Mouse (Mus musculus) MEL (cell line): ENCODE data around the gene Slc5a7. TPM values are rescaled to one million over a fixed set of nuclear protein-coding genes. Genes with fewer than 3 reads are reported as not detected.

Source experiments
- DNase-seq: peaks from one replicate; pipeline ENCODE4 v3.0.0; 2011; ENCODE audit warnings: low read depth, low spot score
- H3K27ac ChIP-seq: 2 replicates; pipeline ENCODE4 v1.5.1; 2012; ENCODE audit warnings: low read depth, mild to moderate bottlenecking, control low read depth, low read length, moderate library complexity; ENCODE audit not compliant: control insufficient read depth
- H3K27me3 ChIP-seq, 2 experiments: fragments of 150-350 bp in 1 of 2; sonication (generic) in 1 of 2; 2 replicates each; pipeline ENCODE4 v1.6.1; 2012; ENCODE audit warnings: low read length in 2 of 2, mild to moderate bottlenecking in 2 of 2, improper control_type of control experiment in 1 of 2, moderate library complexity in 1 of 2; ENCODE audit not compliant: insufficient read depth in 2 of 2, control insufficient read depth in 1 of 2
- H3K36me3 ChIP-seq, 2 experiments: 2 replicates each; pipeline ENCODE4 v1.6.1; 2012 to 2014; ENCODE audit warnings: low read length in 2 of 2, improper control_type of control experiment in 1 of 2, inconsistent platforms in 1 of 2, mild to moderate bottlenecking in 1 of 2; ENCODE audit not compliant: insufficient read depth in 2 of 2, control insufficient read depth in 1 of 2
- H3K4me1 ChIP-seq, 2 experiments: fragments of 150-350 bp in 1 of 2; sonication (generic) in 1 of 2; 2 replicates each; pipeline ENCODE4 v1.6.1; 2012; ENCODE audit warnings: low read length in 2 of 2, improper control_type of control experiment in 1 of 2, mild to moderate bottlenecking in 1 of 2; ENCODE audit not compliant: insufficient read depth in 2 of 2, control insufficient read depth in 1 of 2
- H3K4me3 ChIP-seq, 2 experiments: fragments of 150-350 bp in 1 of 2; sonication (generic) in 1 of 2; 2 replicates each; pipeline ENCODE4 v1.5.1; 2012; ENCODE audit warnings: low read depth in 2 of 2, low read length in 2 of 2, mild to moderate bottlenecking in 2 of 2, moderate library complexity in 2 of 2, control low read depth in 1 of 2, improper control_type of control experiment in 1 of 2; ENCODE audit not compliant: control insufficient read depth in 1 of 2, insufficient read depth in 1 of 2
- H3K79me2 ChIP-seq: 2 replicates; pipeline ENCODE4 v1.6.1; 2012; ENCODE audit warnings: mild to moderate bottlenecking, low read length, moderate library complexity; ENCODE audit not compliant: control insufficient read depth, poor library complexity, insufficient read depth
- H3K9ac ChIP-seq: 2 replicates; pipeline ENCODE4 v1.6.1; 2012; ENCODE audit warnings: low read depth, mild to moderate bottlenecking, control low read depth, low read length, moderate library complexity; ENCODE audit not compliant: control insufficient read depth, poor library complexity, severe bottlenecking
- H3K9me3 ChIP-seq: fragments of 150-350 bp; sonication (generic); replicated peaks from 2 replicates; pipeline ENCODE4 v1.6.1; 2012; ENCODE audit warnings: mild to moderate bottlenecking, low read length, improper control_type of control experiment, moderate library complexity; ENCODE audit not compliant: insufficient read depth
- CHD1 ChIP-seq: IDR thresholded peaks from 2 replicates; pipeline ENCODE4 v1.6.1; 2012; ENCODE audit warnings: low read depth, mild to moderate bottlenecking, inconsistent platforms, low read length, improper control_type of control experiment
- CTCF ChIP-seq, 3 experiments: IDR thresholded peaks in 2 of 3; conservative IDR thresholded peaks in 1 of 3; 2 replicates each; pipeline ENCODE4 v1.5.1; 2011 to 2012; ENCODE audit warnings: low read length in 3 of 3, low read depth in 2 of 3, mild to moderate bottlenecking in 2 of 3, improper control_type of control experiment in 1 of 3, inconsistent platforms in 1 of 3, mixed read lengths in 1 of 3, moderate library complexity in 1 of 3; ENCODE audit not compliant: control insufficient read depth in 1 of 3, insufficient read depth in 1 of 3, poor library complexity in 1 of 3, severe bottlenecking in 1 of 3
- EP300 ChIP-seq, 2 experiments: IDR thresholded peaks; 2 replicates each; pipeline ENCODE4 v1.6.1; 2011; ENCODE audit warnings: improper control_type of control experiment in 2 of 2, low read length in 2 of 2, low read depth in 1 of 2, mild to moderate bottlenecking in 1 of 2
- HCFC1 ChIP-seq: IDR thresholded peaks from 2 replicates; pipeline ENCODE4 v1.6.1; 2012; ENCODE audit warnings: low read depth, mild to moderate bottlenecking, inconsistent platforms, low read length, improper control_type of control experiment, moderate library complexity
- MAFK ChIP-seq: IDR thresholded peaks from 2 replicates; pipeline ENCODE4 v1.6.1; 2011; ENCODE audit warnings: low read depth, mild to moderate bottlenecking, low read length, improper control_type of control experiment, borderline replicate concordance
- MAZ ChIP-seq: IDR thresholded peaks from 2 replicates; pipeline ENCODE4 v1.6.1; 2012; ENCODE audit warnings: low read depth, mild to moderate bottlenecking, inconsistent platforms, low read length, improper control_type of control experiment
- NELFE ChIP-seq: IDR thresholded peaks from 2 replicates; pipeline ENCODE4 v1.6.1; 2011; ENCODE audit warnings: low read depth, low read length, improper control_type of control experiment
- NRF1 ChIP-seq: IDR thresholded peaks from 2 replicates; pipeline ENCODE4 v1.6.1; 2014; ENCODE audit warnings: low read depth, mild to moderate bottlenecking, inconsistent platforms, low read length, improper control_type of control experiment, moderate library complexity; ENCODE audit not compliant: poor library complexity, insufficient read depth, severe bottlenecking
- POLR2AphosphoS5 ChIP-seq: IDR thresholded peaks from 2 replicates; pipeline ENCODE4 v1.6.1; 2012; ENCODE audit warnings: low read depth, borderline replicate concordance, mild to moderate bottlenecking, inconsistent platforms, low read length, moderate library complexity, mixed read lengths
- RCOR1 ChIP-seq: IDR thresholded peaks from 2 replicates; pipeline ENCODE4 v1.6.1; 2012; ENCODE audit warnings: low read depth, mild to moderate bottlenecking, inconsistent platforms, low read length, improper control_type of control experiment
- TAL1 ChIP-seq: IDR thresholded peaks from 2 replicates; pipeline ENCODE4 v1.6.1; 2012; ENCODE audit warnings: mild to moderate bottlenecking, inconsistent platforms, low read length, moderate library complexity, mixed read lengths
- TCF12 ChIP-seq: IDR thresholded peaks from 2 replicates; pipeline ENCODE4 v1.6.1; 2014; ENCODE audit warnings: low read depth, mild to moderate bottlenecking, inconsistent platforms, low read length, improper control_type of control experiment, moderate library complexity
- USF1 ChIP-seq: IDR thresholded peaks from 2 replicates; pipeline ENCODE4 v1.6.1; 2014; ENCODE audit warnings: low read depth, mild to moderate bottlenecking, inconsistent platforms, low read length, improper control_type of control experiment, moderate library complexity
- USF2 ChIP-seq, 2 experiments: IDR thresholded peaks; 2 replicates each; pipeline ENCODE4 v1.6.1; 2011 to 2012; ENCODE audit warnings: improper control_type of control experiment in 2 of 2, low read length in 2 of 2, borderline replicate concordance in 1 of 2, inconsistent platforms in 1 of 2, low read depth in 1 of 2, mild to moderate bottlenecking in 1 of 2; ENCODE audit not compliant: insufficient read depth in 1 of 2
- ZC3H11A ChIP-seq: IDR thresholded peaks from 2 replicates; pipeline ENCODE4 v1.6.1; 2012; ENCODE audit warnings: low read depth, mild to moderate bottlenecking, inconsistent platforms, low read length, improper control_type of control experiment
- ZNF384 ChIP-seq: IDR thresholded peaks from 2 replicates; pipeline ENCODE4 v1.6.1; 2012; ENCODE audit warnings: low read depth, mild to moderate bottlenecking, inconsistent platforms, low read length, improper control_type of control experiment
- polyA plus RNA-seq, 2 experiments: library from polyadenylated mRNA; stranded (reverse) in 1 of 2; unstranded in 1 of 2; fragments of >175 nt in 1 of 2; fragments of >200 nt in 1 of 2; gene quantifications; 2 replicates each; pipeline versions ENCODE4 v1.2.1 to v1.2.4; 2012; ENCODE audit warnings: low replicate concordance in 2 of 2, low read depth in 1 of 2; ENCODE audit not compliant: insufficient read length in 2 of 2, insufficient read depth in 1 of 2, missing spikeins in 1 of 2
- total RNA-seq: library from RNA; depleted of rRNA; stranded (reverse); fragments of 300-350 nt; gene quantifications from 2 replicates; pipeline ENCODE4 v1.2.3, GENCODE M21; 2012

The Slc5a7 gene
- total and polyA plus RNA-seq, 3 experiments = not detected

DNA sequence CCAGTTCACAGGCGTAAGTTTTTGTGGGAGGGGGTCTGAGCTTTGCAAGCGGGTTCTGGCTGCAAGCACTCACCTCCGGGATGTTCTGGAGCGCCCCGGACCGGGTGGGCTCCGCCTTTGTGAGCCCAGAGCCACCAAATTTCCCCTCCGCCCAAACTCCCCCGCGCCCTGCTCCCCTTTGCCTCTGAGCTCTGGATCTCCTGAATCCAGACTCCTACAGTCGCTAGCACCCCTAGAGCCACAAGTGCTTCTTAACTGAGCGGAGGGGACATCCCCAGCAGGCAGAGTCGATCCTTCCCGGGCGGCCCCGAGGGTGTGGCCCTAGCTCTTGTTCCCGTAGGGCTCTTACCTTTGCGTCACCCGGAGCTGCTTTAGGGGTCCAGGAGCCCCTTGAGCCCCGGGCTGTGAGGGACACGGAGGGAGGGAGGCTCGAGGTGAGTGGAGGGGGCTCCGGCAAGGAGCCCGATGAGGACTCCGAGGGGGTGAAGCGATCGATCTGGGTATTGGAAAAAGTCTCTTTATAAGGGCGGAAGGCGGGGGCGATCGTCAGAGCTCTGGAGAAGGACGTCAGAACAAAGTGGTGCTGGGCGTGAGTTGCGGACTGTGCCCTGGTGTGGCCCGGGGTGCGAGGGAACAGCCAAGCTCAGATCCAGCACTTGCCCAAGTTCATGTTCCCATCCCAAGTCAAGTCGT is 456 bp downstream of the Slc5a7 start:
- no peak overlapping the region for H3K27ac ChIP-seq
- H3K4me3 ChIP-seq = no peak overlapping the region
- H3K9me3 ChIP-seq = no peaks in the 10 kb centered on the region
- TF ChIP-seq ZC3H11A = no peak
- TF ChIP-seq MAFK = no peak
- TF ChIP-seq USF2 (IDR thresholded peaks at IDR 0.05; ENCODE audit: borderline replicate concordance in 1 of 2, insufficient read depth in 1 of 2, low read depth in 1 of 2, low read length in 2 of 2) = no peak
- TF ChIP-seq ZNF384 = no peak
- no peak for TF ChIP-seq NRF1
- no peak for TF ChIP-seq MAZ
- no peak for TF ChIP-seq USF1
- no peak for TF ChIP-seq TCF12
- no peak for TF ChIP-seq RCOR1
- no peak for TF ChIP-seq NELFE
- no peak for TF ChIP-seq CHD1
- no peak for DNase-seq
- no peaks in the 10 kb centered on the region for H3K27me3 ChIP-seq
- no peaks in the 10 kb centered on the region for H3K79me2 ChIP-seq
- no peaks in the 10 kb centered on the region for H3K36me3 ChIP-seq
- H3K9ac ChIP-seq = no peak overlapping the region
- no peaks in the 10 kb centered on the region for H3K4me1 ChIP-seq

DNA sequence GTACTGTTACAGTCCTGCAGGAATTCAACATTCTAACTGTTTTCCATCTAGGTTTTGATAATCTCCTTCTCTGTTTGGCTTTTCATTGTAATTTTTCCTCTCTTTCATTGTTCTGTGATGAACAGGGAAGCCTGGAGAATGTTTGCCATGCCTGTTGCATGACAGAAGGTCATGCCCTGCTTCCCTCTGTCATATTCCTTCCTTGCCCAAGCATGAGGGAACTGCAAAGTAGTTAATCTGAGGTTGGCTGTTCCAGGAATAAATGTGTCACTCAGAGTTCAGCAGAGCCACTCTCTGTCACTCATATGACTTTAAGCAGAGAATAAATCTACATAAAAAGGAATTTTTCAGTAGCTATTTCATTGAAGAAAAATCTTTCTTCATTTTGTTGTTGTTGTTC is 48.1 kb downstream of the Slc5a7 start:
- TF ChIP-seq CTCF (IDR thresholded peaks at IDR 0.05 in 2 of 3, conservative IDR thresholded peaks at IDR 0.05 in 1 of 3; ENCODE audit: control insufficient read depth in 1 of 3, insufficient read depth in 1 of 3, low read depth in 2 of 3, low read length in 3 of 3, poor library complexity in 1 of 3, severe bottlenecking in 1 of 3) (no peak), HCFC1 (no peak), EP300 (IDR thresholded peaks at IDR 0.05; ENCODE audit: low read depth in 1 of 2, low read length in 2 of 2) (no peak), POLR2AphosphoS5 (no peak), TAL1 (no peak)
- H3K4me3 ChIP-seq = no peak overlapping the region

More for the DNA sequence above, 48.1 kb downstream of the Slc5a7 start:
- H3K9ac ChIP-seq = no peak overlapping the region
- H3K27ac ChIP-seq = no peak overlapping the region
- no peaks in the 10 kb centered on the region for H3K4me1 ChIP-seq
- H3K79me2 ChIP-seq = no peaks in the 10 kb centered on the region
- DNase-seq = no peak
- no peaks in the 10 kb centered on the region for H3K27me3 ChIP-seq
- no peaks in the 10 kb centered on the region for H3K9me3 ChIP-seq
- no peaks in the 10 kb centered on the region for H3K36me3 ChIP-seq
